Mouse (Mus musculus): ENCODE data around the gene Cap2.

GRCm38 (mm10) chr13:46670514-46670913 lies 168.9 kb downstream of the Cap2 start:
- TF ChIP-seq POLR2A (IDR thresholded peaks at IDR 0.05; ENCODE audit: borderline replicate concordance, low read depth, low read length), result no peak
- TF ChIP-seq CTCF (IDR thresholded peaks at IDR 0.05; ENCODE audit: low read depth, low read length), result no peak

All from bone marrow macrophage, adult 2 months (primary cell).